Mouse (Mus musculus) embryonic facial prominence, embryonic 11.5 days (tissue): Measurements from ENCODE around the gene Dlg2. TPM values are rescaled to one million over a fixed set of nuclear protein-coding genes. Genes with fewer than 3 reads are reported as not detected.

Experiments used
- ATAC-seq: fragments of 200-750 bp; cut with Nextera tagmentation; replicated peaks from 2 replicates; pipeline ENCODE4 v1.8.0; 2017; ENCODE audit warnings: low read depth; ENCODE audit not compliant: insufficient number of reproducible peaks, low FRiP score, low TSS enrichment
- DNase-seq: peaks from one replicate; pipeline ENCODE4 v3.0.0-alpha.2; 2015; ENCODE audit warnings: low spot score
- H3K27ac ChIP-seq: fragments of 300-500 bp; sonication (generic); replicated peaks from 2 replicates; pipeline ENCODE4 v1.5.1; 2014; ENCODE audit warnings: mild to moderate bottlenecking, low read depth, low read length, control low read depth
- H3K27me3 ChIP-seq: fragments of 300-500 bp; sonication (generic); 2 replicates; pipeline ENCODE4 v1.6.1; 2014; ENCODE audit warnings: mild to moderate bottlenecking, low read length, moderate library complexity, mixed read lengths; ENCODE audit not compliant: control insufficient read depth, insufficient read depth
- H3K36me3 ChIP-seq: fragments of 300-500 bp; sonication (generic); replicated peaks from 2 replicates; pipeline ENCODE4 v1.6.1; 2014; ENCODE audit warnings: low read depth, mild to moderate bottlenecking, low read length, moderate library complexity, mixed read lengths; ENCODE audit not compliant: control insufficient read depth, insufficient read depth
- H3K4me1 ChIP-seq: fragments of 300-500 bp; sonication (generic); 2 replicates; pipeline ENCODE4 v1.6.1; 2014; ENCODE audit warnings: low read length, mixed read lengths; ENCODE audit not compliant: control insufficient read depth, insufficient read depth
- H3K4me2 ChIP-seq: fragments of 300-500 bp; sonication (generic); 2 replicates; pipeline ENCODE4 v1.6.1; 2014; ENCODE audit warnings: low read depth, mild to moderate bottlenecking, control low read depth, low read length, moderate library complexity
- H3K4me3 ChIP-seq: fragments of 300-500 bp; sonication (generic); 2 replicates; pipeline ENCODE4 v1.5.1; 2014; ENCODE audit warnings: low read depth, low read length, control low read depth
- H3K9ac ChIP-seq: fragments of 300-500 bp; sonication (generic); replicated peaks from 2 replicates; pipeline ENCODE4 v1.6.1; 2014; ENCODE audit warnings: mild to moderate bottlenecking, control low read depth, low read length
- H3K9me3 ChIP-seq: fragments of 300-500 bp; sonication (generic); replicated peaks from 2 replicates; pipeline ENCODE4 v1.6.1; 2016; ENCODE audit warnings: mild to moderate bottlenecking, low read length, inconsistent platforms, mixed read lengths; ENCODE audit not compliant: control insufficient read depth
- WGBS: fragments of 180-500 bp; shearing (Covaris S2); extraction: QIAGEN DNeasy Blood & Tissue Kit; methylation state at CpG from one replicate; pipeline ENCODE4 v1.1.7; 2014; 5-methylcytosine and 5-hydroxymethylcytosine counted together
- polyA plus RNA-seq: library from polyadenylated mRNA; unstranded; fragments of >200 nt; fragmentation: Nextera tagmentation; extraction: Ambion mirVana; gene quantifications from 2 replicates; pipeline ENCODE4 v1.2.1, GENCODE M21; 2014

Gene Dlg2
- polyA plus RNA-seq, 1 experiment from 2014 or later: 5.3 TPM

- no peak overlapping the region for H3K9ac ChIP-seq
- ATAC-seq (no peak), DNase-seq (no peak)
- no peak overlapping the region for H3K4me2 ChIP-seq
- no peaks in the 10 kb centered on the region for H3K36me3 ChIP-seq
- no peaks in the 10 kb centered on the region for H3K4me1 ChIP-seq
- H3K27me3 ChIP-seq: no peaks in the 10 kb centered on the region
- H3K27ac ChIP-seq: no peak overlapping the region
- H3K4me3 ChIP-seq: no peak overlapping the region
- 13% methylated on average over 7 of the region's 7 CpGs for WGBS
- H3K9me3 ChIP-seq: no peaks in the 10 kb centered on the region
Measured at GRCm38 (mm10) chr7:90569130-90569529, 92.7 kb downstream of the Dlg2 start.

GRCm38 (mm10) chr7:90587795-90588194, 111.3 kb downstream of the Dlg2 start:
- WGBS: 63% methylated on average over 2 of the region's 2 CpGs
- Histone ChIP-seq H3K9me3 (no peaks in the 10 kb centered on the region), H3K27me3 (no peaks in the 10 kb centered on the region), H3K4me3 (no peak overlapping the region), H3K27ac (no peak overlapping the region), H3K9ac (no peak overlapping the region), H3K4me1 (no peaks in the 10 kb centered on the region), H3K36me3 (no peaks in the 10 kb centered on the region), H3K4me2 (no peak overlapping the region)
- ATAC-seq (no peak), DNase-seq (no peak)

GRCm38 (mm10) chr7:90588318-90588717, 111.8 kb downstream of the Dlg2 start:
- Histone ChIP-seq H3K4me2 (no peak overlapping the region), H3K4me1 (no peaks in the 10 kb centered on the region), H3K9me3 (no peaks in the 10 kb centered on the region), H3K27ac (no peak overlapping the region), H3K4me3 (no peak overlapping the region), H3K27me3 (no peaks in the 10 kb centered on the region), H3K36me3 (no peaks in the 10 kb centered on the region), H3K9ac (no peak overlapping the region)
- 80% methylated on average over 1 of the region's 1 CpGs for WGBS
- DNase-seq: no peak
- ATAC-seq: no peak

DNA sequence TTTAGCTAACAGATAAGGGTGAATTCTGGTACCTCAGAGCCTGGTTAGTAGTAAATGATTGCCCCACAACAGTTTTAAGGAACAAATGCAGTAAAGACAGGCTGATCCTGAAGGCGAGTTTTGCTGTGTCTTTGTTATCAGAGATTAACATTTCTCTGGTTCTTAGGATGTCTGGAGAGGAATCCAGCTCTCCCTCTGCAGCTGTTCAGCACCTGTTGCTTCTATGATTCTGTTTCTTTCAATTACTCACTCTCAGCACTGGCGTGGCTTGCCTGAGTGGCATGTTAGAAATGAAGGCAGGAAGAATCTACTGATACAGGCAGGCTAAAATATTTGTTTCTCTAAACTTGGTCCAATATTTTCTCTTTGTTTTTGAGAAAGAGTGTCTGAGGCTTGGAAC, 133.3 kb downstream of the Dlg2 start:
- Histone ChIP-seq H3K4me2 (no peak overlapping the region), H3K27ac (no peak overlapping the region), H3K36me3 (no peaks in the 10 kb centered on the region), H3K9me3 (no peaks in the 10 kb centered on the region), H3K4me3 (no peak overlapping the region), H3K27me3 (no peaks in the 10 kb centered on the region), H3K9ac (no peak overlapping the region), H3K4me1 (no peaks in the 10 kb centered on the region)
- ATAC-seq (no peak), DNase-seq (no peak)
- WGBS: 60% methylated on average over 2 of the region's 2 CpGs

GRCm38 (mm10) chr7:90630546-90630945, 154.1 kb downstream of the Dlg2 start:
- H3K27ac ChIP-seq: no peak overlapping the region
- H3K36me3 ChIP-seq: no peaks in the 10 kb centered on the region
- DNase-seq (no peak), ATAC-seq (no peak)
- H3K4me2 ChIP-seq: no peak overlapping the region
- H3K27me3 ChIP-seq: no peaks in the 10 kb centered on the region
- no peak overlapping the region for H3K9ac ChIP-seq
- H3K4me3 ChIP-seq: no peak overlapping the region
- H3K4me1 ChIP-seq: no peaks in the 10 kb centered on the region
- WGBS: 83% methylated on average over 3 of the region's 3 CpGs
- no peaks in the 10 kb centered on the region for H3K9me3 ChIP-seq

DNA sequence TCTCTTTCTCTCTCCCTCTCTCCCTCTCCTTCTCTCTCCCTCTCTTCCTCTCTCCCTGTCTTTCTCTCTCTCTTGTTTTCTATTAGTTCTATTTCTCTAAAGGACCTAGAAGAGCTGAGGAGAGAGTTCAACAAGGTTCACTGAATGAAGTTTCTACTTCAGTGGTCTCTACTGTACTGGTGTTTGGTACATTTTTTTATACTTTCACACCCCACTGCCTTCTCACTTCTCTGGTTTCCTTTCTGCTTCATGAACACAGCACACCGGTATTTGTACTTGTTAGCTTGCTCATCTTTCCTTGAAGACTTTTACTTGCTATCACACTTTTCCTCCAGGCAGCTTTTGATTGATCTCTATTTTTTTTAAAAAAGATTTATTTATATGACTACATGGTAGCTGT, 173.0 kb downstream of the Dlg2 start:
- H3K27me3 ChIP-seq: no peaks in the 10 kb centered on the region
- no peak overlapping the region for H3K4me2 ChIP-seq
- DNase-seq: no peak
- no peak for ATAC-seq
- H3K9me3 ChIP-seq: no peaks in the 10 kb centered on the region
- no peaks in the 10 kb centered on the region for H3K4me1 ChIP-seq
- H3K9ac ChIP-seq: no peak overlapping the region
- 88% methylated on average over 1 of the region's 1 CpGs for WGBS
- no peak overlapping the region for H3K27ac ChIP-seq
- no peak overlapping the region for H3K4me3 ChIP-seq
- no peaks in the 10 kb centered on the region for H3K36me3 ChIP-seq

DNA sequence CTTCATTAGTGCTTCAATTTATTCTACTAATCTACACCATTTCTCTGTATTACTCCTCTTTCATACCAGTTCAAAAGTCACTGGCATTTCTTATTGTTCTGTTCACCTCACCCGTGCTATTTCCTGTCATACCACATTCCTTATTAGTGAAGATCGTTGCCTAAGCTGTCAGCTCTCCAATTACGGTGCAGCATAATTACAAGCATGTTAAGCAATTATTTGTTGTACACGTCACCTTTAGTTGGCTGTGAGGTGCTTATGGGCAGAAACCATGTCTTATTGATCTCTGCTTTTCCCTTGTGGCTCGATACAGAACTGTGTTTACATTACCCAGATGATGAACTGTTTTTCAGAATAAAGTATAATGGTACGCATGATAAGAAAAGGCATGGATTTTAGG, 174.7 kb downstream of the Dlg2 start:
- H3K4me3 ChIP-seq: no peak overlapping the region
- 46% methylated on average over 6 of the region's 6 CpGs for WGBS
- no peaks in the 10 kb centered on the region for H3K4me1 ChIP-seq
- ATAC-seq: no peak
- DNase-seq: no peak
- no peak overlapping the region for H3K9ac ChIP-seq
- H3K36me3 ChIP-seq: no peaks in the 10 kb centered on the region
- H3K27me3 ChIP-seq: no peaks in the 10 kb centered on the region
- no peak overlapping the region for H3K27ac ChIP-seq
- H3K4me2 ChIP-seq: no peak overlapping the region
- no peaks in the 10 kb centered on the region for H3K9me3 ChIP-seq

DNA sequence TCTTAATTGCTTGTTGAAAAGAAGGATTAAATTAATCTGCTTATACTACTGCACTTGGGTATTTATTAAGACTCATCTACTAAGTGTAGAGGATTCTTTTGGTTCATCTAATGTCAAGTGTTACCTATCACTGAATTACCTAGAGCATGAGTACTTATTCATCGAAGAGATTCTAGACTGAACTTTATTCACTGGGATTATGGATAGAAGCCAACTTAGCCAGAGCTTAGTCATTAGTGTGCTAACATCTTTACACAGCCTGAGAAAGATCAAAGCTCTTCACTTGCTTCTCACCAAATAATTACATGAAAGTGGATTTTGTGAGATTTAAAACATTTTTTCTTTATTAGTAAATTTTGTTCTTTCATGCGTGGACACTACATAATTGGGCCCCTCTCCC, 175.1 kb downstream of the Dlg2 start:
- Histone ChIP-seq H3K27me3 (no peaks in the 10 kb centered on the region), H3K27ac (no peak overlapping the region), H3K9ac (no peak overlapping the region), H3K4me2 (no peak overlapping the region), H3K4me3 (no peak overlapping the region), H3K4me1 (no peaks in the 10 kb centered on the region), H3K9me3 (no peaks in the 10 kb centered on the region), H3K36me3 (no peaks in the 10 kb centered on the region)
- ATAC-seq (no peak), DNase-seq (no peak)
- 85% methylated on average over 2 of the region's 2 CpGs for WGBS
